Mouse (Mus musculus): ENCODE results near the gene Mrps36. TPM values are rescaled to one million over a fixed set of nuclear protein-coding genes. Genes with fewer than 3 reads are reported as not detected.

Mrps36 gene
- polyA plus RNA-seq, 1 experiment, result 143 TPM

GRCm38 (mm10) chr13:100776710-100777109 is 32.3 kb upstream of the Mrps36 start:
- no peaks in the 10 kb centered on the region for H3K27me3 ChIP-seq (ENCODE audit: control insufficient read depth, insufficient read depth, low read length)
- H3K36me3 ChIP-seq (ENCODE audit: control insufficient read depth, insufficient read depth, low read length), result no peaks in the 10 kb centered on the region
- TF ChIP-seq CTCF (IDR thresholded peaks at IDR 0.05; ENCODE audit: control insufficient read depth, insufficient read depth, insufficient replicate concordance, low read depth, low read length) (no peak), POLR2A (IDR thresholded peaks at IDR 0.05; ENCODE audit: control insufficient read depth, low read depth, low read length) (no peak)
- H3K4me3 ChIP-seq (ENCODE audit: control insufficient read depth, low read depth, low read length), result peak overlapping the region; percentile 95
- no peak overlapping the region for H3K27ac ChIP-seq (ENCODE audit: control insufficient read depth, insufficient read depth, low read depth, low read length)
- H3K4me1 ChIP-seq (ENCODE audit: control insufficient read depth, insufficient read depth, low read length), result peaks cover 6% of the 10 kb centered on the region

- no peak for TF ChIP-seq CTCF (IDR thresholded peaks at IDR 0.05; ENCODE audit: control insufficient read depth, insufficient read depth, insufficient replicate concordance, low read depth, low read length)
- TF ChIP-seq POLR2A (IDR thresholded peaks at IDR 0.05; ENCODE audit: control insufficient read depth, low read depth, low read length), result no peak
Observed at GRCm38 (mm10) chr13:100776056-100776419, 31.6 kb upstream of the Mrps36 start.

GRCm38 (mm10) chr13:100775252-100776055 is 31.0 kb upstream of the Mrps36 start, which contains the start of gene Cenph:
TSS of gene Cenph (minus strand) at chr13:100775899.
- H3K27ac ChIP-seq (ENCODE audit: control insufficient read depth, insufficient read depth, low read depth, low read length), result peak within 1 kb of the TSS; percentile 73
- peak; percentile 62 for TF ChIP-seq POLR2A (IDR thresholded peaks at IDR 0.05; ENCODE audit: control insufficient read depth, low read depth, low read length)
- TF ChIP-seq CTCF (IDR thresholded peaks at IDR 0.05; ENCODE audit: control insufficient read depth, insufficient read depth, insufficient replicate concordance, low read depth, low read length), result no peak
- peak within 1 kb of the TSS; percentile 95 for H3K4me3 ChIP-seq (ENCODE audit: control insufficient read depth, low read depth, low read length)
- no peaks in the 10 kb centered on the region for H3K36me3 ChIP-seq (ENCODE audit: control insufficient read depth, insufficient read depth, low read length)
- H3K27me3 ChIP-seq (ENCODE audit: control insufficient read depth, insufficient read depth, low read length), result no peaks in the 10 kb centered on the region
- peaks cover 6% of the 10 kb centered on the region for H3K4me1 ChIP-seq (ENCODE audit: control insufficient read depth, insufficient read depth, low read length)

More at GRCm38 (mm10) chr13:100776056-100776419, 31.6 kb upstream of the Mrps36 start:
- Histone ChIP-seq H3K27me3 (ENCODE audit: control insufficient read depth, insufficient read depth, low read length) (no peaks in the 10 kb centered on the region), H3K4me3 (ENCODE audit: control insufficient read depth, low read depth, low read length) (peak overlapping the region; percentile 95), H3K4me1 (ENCODE audit: control insufficient read depth, insufficient read depth, low read length) (peaks cover 6% of the 10 kb centered on the region), H3K36me3 (ENCODE audit: control insufficient read depth, insufficient read depth, low read length) (no peaks in the 10 kb centered on the region), H3K27ac (ENCODE audit: control insufficient read depth, insufficient read depth, low read depth, low read length) (peak overlapping the region; percentile 73)

GRCm38 (mm10) chr13:100774704-100775103 is 30.2 kb upstream of the Mrps36 start:
- H3K27me3 ChIP-seq (ENCODE audit: control insufficient read depth, insufficient read depth, low read length), result no peaks in the 10 kb centered on the region
- H3K4me1 ChIP-seq (ENCODE audit: control insufficient read depth, insufficient read depth, low read length), result peaks cover 6% of the 10 kb centered on the region
- TF ChIP-seq POLR2A (IDR thresholded peaks at IDR 0.05; ENCODE audit: control insufficient read depth, low read depth, low read length), result no peak
- no peak for TF ChIP-seq CTCF (IDR thresholded peaks at IDR 0.05; ENCODE audit: control insufficient read depth, insufficient read depth, insufficient replicate concordance, low read depth, low read length)
- no peak overlapping the region for H3K27ac ChIP-seq (ENCODE audit: control insufficient read depth, insufficient read depth, low read depth, low read length)
- no peaks in the 10 kb centered on the region for H3K36me3 ChIP-seq (ENCODE audit: control insufficient read depth, insufficient read depth, low read length)
- no peak overlapping the region for H3K4me3 ChIP-seq (ENCODE audit: control insufficient read depth, low read depth, low read length)

DNA sequence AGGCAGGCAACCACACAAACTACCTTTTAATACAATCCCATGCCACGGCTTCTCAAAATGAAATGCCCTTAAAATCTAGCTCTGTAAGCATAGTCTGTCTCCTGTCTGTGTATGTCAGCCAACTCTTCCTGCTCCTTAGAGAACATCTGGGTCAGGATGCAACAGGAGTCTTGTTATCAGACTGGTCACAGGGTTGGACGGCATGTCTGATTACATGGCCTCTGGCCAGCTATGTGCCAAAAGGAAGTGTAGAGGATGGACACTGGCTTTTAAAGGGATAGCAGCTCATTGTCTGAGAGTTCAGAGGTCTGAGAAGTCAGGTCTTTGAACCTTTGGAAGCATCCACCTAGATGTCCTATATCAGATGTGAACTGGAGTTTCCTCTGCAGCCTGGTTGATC is 10.9 kb upstream of the Mrps36 start:
- H3K27ac ChIP-seq (ENCODE audit: control insufficient read depth, insufficient read depth, low read depth, low read length), result no peak overlapping the region
- TF ChIP-seq CTCF (IDR thresholded peaks at IDR 0.05; ENCODE audit: control insufficient read depth, insufficient read depth, insufficient replicate concordance, low read depth, low read length) (no peak), POLR2A (IDR thresholded peaks at IDR 0.05; ENCODE audit: control insufficient read depth, low read depth, low read length) (no peak)

GRCm38 (mm10) chr13:100754186-100754585 is 9.7 kb upstream of the Mrps36 start:
- TF ChIP-seq CTCF (IDR thresholded peaks at IDR 0.05; ENCODE audit: control insufficient read depth, insufficient read depth, insufficient replicate concordance, low read depth, low read length) (no peak), POLR2A (IDR thresholded peaks at IDR 0.05; ENCODE audit: control insufficient read depth, low read depth, low read length) (no peak)
- no peaks in the 10 kb centered on the region for H3K27me3 ChIP-seq (ENCODE audit: control insufficient read depth, insufficient read depth, low read length)
- H3K4me3 ChIP-seq (ENCODE audit: control insufficient read depth, low read depth, low read length), result no peak overlapping the region
- H3K36me3 ChIP-seq (ENCODE audit: control insufficient read depth, insufficient read depth, low read length), result no peaks in the 10 kb centered on the region
- H3K4me1 ChIP-seq (ENCODE audit: control insufficient read depth, insufficient read depth, low read length), result no peaks in the 10 kb centered on the region
- H3K27ac ChIP-seq (ENCODE audit: control insufficient read depth, insufficient read depth, low read depth, low read length), result no peak overlapping the region

More for the DNA sequence above, 10.9 kb upstream of the Mrps36 start:
- H3K36me3 ChIP-seq (ENCODE audit: control insufficient read depth, insufficient read depth, low read length), result no peaks in the 10 kb centered on the region
- no peaks in the 10 kb centered on the region for H3K27me3 ChIP-seq (ENCODE audit: control insufficient read depth, insufficient read depth, low read length)
- H3K4me3 ChIP-seq (ENCODE audit: control insufficient read depth, low read depth, low read length), result peak overlapping the region; percentile 6; the same call in 1 of the 2 replicates
- no peaks in the 10 kb centered on the region for H3K4me1 ChIP-seq (ENCODE audit: control insufficient read depth, insufficient read depth, low read length)

DNA sequence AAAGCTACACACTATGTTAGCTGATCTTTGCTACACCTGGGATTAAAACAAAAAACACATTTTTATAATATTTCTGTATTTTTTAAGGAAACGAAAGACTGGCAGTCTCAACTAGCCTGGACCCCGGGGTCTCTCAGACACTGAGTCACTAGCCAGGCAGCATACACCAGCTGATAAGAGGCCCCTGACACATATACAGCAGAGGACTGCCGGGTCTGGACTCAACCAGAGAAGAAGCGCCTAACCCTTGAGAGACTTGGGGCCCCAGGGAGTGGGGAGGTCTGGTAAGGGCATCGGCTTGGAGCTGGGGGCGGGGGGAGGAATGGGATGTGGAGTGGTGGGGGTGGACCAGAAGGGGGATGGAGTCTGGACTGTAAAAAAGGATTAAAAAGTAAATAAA is 8.6 kb upstream of the Mrps36 start:
- TF ChIP-seq POLR2A (IDR thresholded peaks at IDR 0.05; ENCODE audit: control insufficient read depth, low read depth, low read length) (no peak), CTCF (IDR thresholded peaks at IDR 0.05; ENCODE audit: control insufficient read depth, insufficient read depth, insufficient replicate concordance, low read depth, low read length) (no peak)
- no peaks in the 10 kb centered on the region for H3K4me1 ChIP-seq (ENCODE audit: control insufficient read depth, insufficient read depth, low read length)
- no peak overlapping the region for H3K27ac ChIP-seq (ENCODE audit: control insufficient read depth, insufficient read depth, low read depth, low read length)
- H3K36me3 ChIP-seq (ENCODE audit: control insufficient read depth, insufficient read depth, low read length), result no peaks in the 10 kb centered on the region
- H3K27me3 ChIP-seq (ENCODE audit: control insufficient read depth, insufficient read depth, low read length), result no peaks in the 10 kb centered on the region
- H3K4me3 ChIP-seq (ENCODE audit: control insufficient read depth, low read depth, low read length), result no peak overlapping the region

Data from testis, adult 2 months (tissue).